Mouse (Mus musculus) myocyte (in vitro differentiated cells): ENCODE measurements around the gene Hps4. TPM values are rescaled to one million over a fixed set of nuclear protein-coding genes. Genes with fewer than 3 reads are reported as not detected.

ENCODE experiments used
- H3K27me3 ChIP-seq: one replicate; pipeline ENCODE4 v1.6.1; 2011; ENCODE audit not compliant: control insufficient read depth, insufficient read depth, insufficient read length
- H3K36me3 ChIP-seq: one replicate; pipeline ENCODE4 v1.6.1; 2011; ENCODE audit not compliant: control insufficient read depth, insufficient read depth
- H3K4me2 ChIP-seq: one replicate; pipeline ENCODE4 v1.6.1; 2011; ENCODE audit warnings: low read depth, control low read depth
- H3K4me3 ChIP-seq: one replicate; pipeline ENCODE4 v1.5.1; 2011; ENCODE audit warnings: mild to moderate bottlenecking, control low read depth, moderate library complexity
- H3K79me2 ChIP-seq: one replicate; pipeline ENCODE4 v1.6.1; 2011; ENCODE audit not compliant: control insufficient read depth, insufficient read depth
- H3ac ChIP-seq: one replicate; pipeline ENCODE4 v1.6.1; 2011; ENCODE audit not compliant: control insufficient read depth, insufficient read length
- CEBPB ChIP-seq: IDR thresholded peaks from 2 replicates; pipeline ENCODE4 v1.6.1; 2011; ENCODE audit warnings: mild to moderate bottlenecking, moderate library complexity; ENCODE audit not compliant: poor library complexity, insufficient read depth, severe bottlenecking
- MAX ChIP-seq: IDR thresholded peaks from one replicate; pipeline ENCODE4 v1.6.1; 2011; ENCODE audit warnings: low read depth, mild to moderate bottlenecking, control low read depth
- MYOD1 ChIP-seq, 3 experiments: IDR thresholded peaks; one replicate each; pipeline ENCODE4 v1.6.1; 2011; ENCODE audit warnings: control low read depth in 2 of 3, low read depth in 2 of 3, mild to moderate bottlenecking in 2 of 3, moderate library complexity in 1 of 3; ENCODE audit not compliant: insufficient read length in 2 of 3, control insufficient read depth in 1 of 3
- MYOG ChIP-seq, 3 experiments: IDR thresholded peaks; one replicate each; pipeline ENCODE4 v1.6.1; 2011; ENCODE audit warnings: control low read depth in 2 of 3, low read depth in 2 of 3, mild to moderate bottlenecking in 2 of 3; ENCODE audit not compliant: insufficient read length in 2 of 3, control insufficient read depth in 1 of 3, insufficient read depth in 1 of 3
- POLR2A ChIP-seq: IDR thresholded peaks from one replicate; pipeline ENCODE4 v1.6.1; 2011; ENCODE audit warnings: low read depth, mild to moderate bottlenecking, control low read depth, moderate library complexity; ENCODE audit not compliant: insufficient read length
- POLR2AphosphoS2 ChIP-seq: IDR thresholded peaks from one replicate; pipeline ENCODE4 v1.6.1; 2011; ENCODE audit warnings: low read depth, control low read depth; ENCODE audit not compliant: insufficient read length
- REST ChIP-seq: IDR thresholded peaks from one replicate; pipeline ENCODE4 v1.6.1; 2011; ENCODE audit warnings: mild to moderate bottlenecking, control low read depth, moderate library complexity; ENCODE audit not compliant: insufficient read depth, insufficient read length
- SRF ChIP-seq: IDR thresholded peaks from one replicate; pipeline ENCODE4 v1.6.1; 2011; ENCODE audit warnings: low read depth; ENCODE audit not compliant: control insufficient read depth, insufficient read length
- TCF12 ChIP-seq: IDR thresholded peaks from one replicate; pipeline ENCODE4 v1.6.1; 2011; ENCODE audit warnings: mild to moderate bottlenecking, control low read depth; ENCODE audit not compliant: poor library complexity, insufficient read depth, severe bottlenecking
- TCF3 ChIP-seq: IDR thresholded peaks from one replicate; pipeline ENCODE4 v1.6.1; 2011; ENCODE audit warnings: low read depth, control low read depth; ENCODE audit not compliant: insufficient read length
- USF1 ChIP-seq: IDR thresholded peaks from one replicate; pipeline ENCODE4 v1.6.1; 2011; ENCODE audit warnings: low read depth, mild to moderate bottlenecking, control low read depth, moderate library complexity
- polyA plus RNA-seq: library from polyadenylated mRNA; unstranded; fragments of >200 nt; fragmentation: generic; extraction: Trizol; gene quantifications from one replicate; pipeline ENCODE4 v1.2.1, GENCODE M21; 2012; ENCODE audit warnings: missing spikeins

The Hps4 gene
- polyA plus RNA-seq, 1 experiment: 19.1 TPM

- H3K27me3 ChIP-seq: peaks cover 22% of the 10 kb centered on the region
These were observed 75.1 kb downstream of the Hps4 start for GRCm38 (mm10) chr5:112418023-112418422.

GRCm38 (mm10) chr5:112419535-112419934, 76.7 kb downstream of the Hps4 start:
- H3K27me3 ChIP-seq: peaks cover 33% of the 10 kb centered on the region
- no peak for TF ChIP-seq SRF
- TF ChIP-seq CEBPB: no peak
- TF ChIP-seq POLR2AphosphoS2: no peak
- TF ChIP-seq POLR2A: no peak

More at GRCm38 (mm10) chr5:112418023-112418422, 75.1 kb downstream of the Hps4 start:
- Histone ChIP-seq H3K36me3 (no peaks in the 10 kb centered on the region), H3ac (no peak overlapping the region), H3K4me3 (no peak overlapping the region), H3K79me2 (no peaks in the 10 kb centered on the region), H3K4me2 (no peak overlapping the region)
- TF ChIP-seq USF1 (no peak), POLR2AphosphoS2 (no peak), TCF12 (no peak), REST (no peak)

GRCm38 (mm10) chr5:112426635-112427034, 83.8 kb downstream of the Hps4 start:
- Histone ChIP-seq H3K27me3 (peaks cover 57% of the 10 kb centered on the region), H3K36me3 (no peaks in the 10 kb centered on the region), H3ac (no peak overlapping the region), H3K4me3 (no peak overlapping the region), H3K79me2 (no peaks in the 10 kb centered on the region), H3K4me2 (no peak overlapping the region)
- TF ChIP-seq TCF3 (no peak), MYOD1 (IDR thresholded peaks at IDR 0.05; ENCODE audit: control insufficient read depth in 1 of 3, insufficient read length in 2 of 3, low read depth in 2 of 3) (no peak), MAX (no peak), MYOG (IDR thresholded peaks at IDR 0.05; ENCODE audit: control insufficient read depth in 1 of 3, insufficient read depth in 1 of 3, insufficient read length in 2 of 3, low read depth in 2 of 3) (no peak)

More at GRCm38 (mm10) chr5:112419535-112419934, 76.7 kb downstream of the Hps4 start:
- Histone ChIP-seq H3K36me3 (no peaks in the 10 kb centered on the region), H3K4me3 (no peak overlapping the region), H3K4me2 (no peak overlapping the region), H3ac (no peak overlapping the region), H3K79me2 (no peaks in the 10 kb centered on the region)

- Histone ChIP-seq H3K4me2 (no peak overlapping the region), H3K36me3 (no peaks in the 10 kb centered on the region), H3K27me3 (peaks cover 56% of the 10 kb centered on the region), H3K79me2 (no peaks in the 10 kb centered on the region), H3K4me3 (no peak overlapping the region), H3ac (no peak overlapping the region)
- TF ChIP-seq REST: no peak
- TF ChIP-seq TCF3: no peak
- no peak for TF ChIP-seq USF1
- no peak for TF ChIP-seq POLR2AphosphoS2
- no peak for TF ChIP-seq CEBPB
- TF ChIP-seq POLR2A: no peak
- TF ChIP-seq SRF: no peak
- no peak for TF ChIP-seq MAX
- TF ChIP-seq MYOD1 (IDR thresholded peaks at IDR 0.05; ENCODE audit: control insufficient read depth in 1 of 3, insufficient read length in 2 of 3, low read depth in 2 of 3): no peak
These were observed 84.4 kb downstream of the Hps4 start for GRCm38 (mm10) chr5:112427283-112427682.

Other genes starting within 250 kb of the Hps4 start
- 2.8 TPM for gene Cryba4, start 90.6 kb upstream of the Hps4 start, polyA plus RNA-seq
- gene Crybb1, start 87.3 kb upstream of the Hps4 start, polyA plus RNA-seq: 0.36 TPM
- 94.7 TPM for gene Tpst2, start 66.4 kb upstream of the Hps4 start, polyA plus RNA-seq
- gene Tfip11, start 16.7 kb upstream of the Hps4 start, polyA plus RNA-seq: 31.7 TPM
- gene Srrd, start within 50 bp of the Hps4 start, polyA plus RNA-seq: 19.0 TPM
- gene Gm6583, start 12.9 kb downstream of the Hps4 start, polyA plus RNA-seq: 0.04 TPM
- gene Asphd2, start 51.8 kb downstream of the Hps4 start, polyA plus RNA-seq: 0.67 TPM
- gene Gm6588, start 106.3 kb downstream of the Hps4 start, polyA plus RNA-seq: not detected
- not detected for gene Sez6l, start 234.1 kb downstream of the Hps4 start, polyA plus RNA-seq